Comparison of ENCODE assay signal across 9 mouse cellular contexts in genomic region chr6:29023206-29023967, GRCm38 (mm10). TPM values are rescaled to one million over a fixed set of nuclear protein-coding genes. Genes with fewer than 3 reads are reported as not detected.
DNase-seq lines count a peak whose midpoint lies in the region; ATAC-seq lines count a peak whose summit lies in the region.
"Had no signal": no experiment of that assay in that cellular context is flagged by ENCODE, and none has a peak within 500 bp of the region (broad histone marks: within the 10 kb centered on the region; RNA-seq: fewer than 3 reads in every experiment).

No protein-coding gene starts in this region.

- peaks cover 38% of the 10 kb centered on the region for H3K27me3 ChIP-seq in forebrain, embryonic 13.5 days
- peaks cover 4% of the 10 kb centered on the region; the same call in 1 of the 2 replicates for H3K27me3 ChIP-seq in hindbrain, embryonic 16.5 days (replicated peaks; ENCODE audit: control insufficient read depth, insufficient read depth, low read length)

- H3K36me3 ChIP-seq in forebrain, embryonic 13.5 days (ENCODE audit: poor library complexity, severe bottlenecking): no peaks in the 10 kb centered on the region
- H3K36me3 ChIP-seq in hindbrain, embryonic 16.5 days (ENCODE audit: control insufficient read depth, insufficient read depth, low read length): no peaks in the 10 kb centered on the region

- peak overlapping the region; percentile 43; the same call in 1 of the 2 replicates for H3K4me2 ChIP-seq in forebrain, embryonic 13.5 days
- peak overlapping the region; percentile 29; the same call in 1 of the 2 replicates for H3K4me2 ChIP-seq in hindbrain, embryonic 16.5 days (ENCODE audit: low read length)

- no peak overlapping the region for H3K27ac ChIP-seq in forebrain, embryonic 13.5 days
- H3K27ac ChIP-seq in hindbrain, embryonic 16.5 days (ENCODE audit: low read depth, low read length): no peak overlapping the region
- H3K27ac ChIP-seq: macrophage had no signal

- no peak overlapping the region for H3K4me3 ChIP-seq in forebrain, embryonic 13.5 days
- H3K4me3 ChIP-seq in hindbrain, embryonic 16.5 days (ENCODE audit: low read length): no peak overlapping the region

- ATAC-seq in cerebellum, adult (ENCODE audit: insufficient number of reproducible peaks, low FRiP score, low TSS enrichment): peak; percentile 11; the same call in 1 of the 2 replicates
- ATAC-seq in forebrain, embryonic 13.5 days: peak; percentile 52
- ATAC-seq in hindbrain, embryonic 16.5 days: peak; percentile 53

- H3K4me1 ChIP-seq in forebrain, embryonic 13.5 days: peaks cover 8% of the 10 kb centered on the region; the same call in 1 of the 2 replicates
- peaks cover 2% of the 10 kb centered on the region; the same call in 1 of the 2 replicates for H3K4me1 ChIP-seq in hindbrain, embryonic 16.5 days (ENCODE audit: control insufficient read depth, insufficient read depth, low read depth, low read length)

- H3K9ac ChIP-seq in forebrain, embryonic 13.5 days: no peak overlapping the region
- H3K9ac ChIP-seq in hindbrain, embryonic 16.5 days (ENCODE audit: low read depth, low read length): no peak overlapping the region

- WGBS in forebrain, embryonic 13.5 days: 34% methylated on average over 18 of the region's 18 CpGs
- WGBS in hindbrain, embryonic 16.5 days: 38% methylated on average over 18 of the region's 18 CpGs

- peak; percentile 39 for DNase-seq in ovary, postnatal 10 days (ENCODE audit: low spot score)
- no peak for DNase-seq in ovary, adult 18-20 months (ENCODE audit: low spot score)
- DNase-seq in left cerebral cortex, adult 18-20 months (ENCODE audit: low spot score in 2 of 2): peak; percentile 47 to 71
- DNase-seq in mesoderm, embryonic 11.5 days (ENCODE audit: low read depth, low spot score): peak; percentile 78
- peak; percentile 77 for DNase-seq in right cerebral cortex, postnatal 4 days

- no peaks in the 10 kb centered on the region for H3K9me3 ChIP-seq in forebrain, embryonic 13.5 days (replicated peaks)
- no peaks in the 10 kb centered on the region for H3K9me3 ChIP-seq in hindbrain, embryonic 16.5 days (ENCODE audit: control insufficient read depth, low read length)

RNA-seq across cellular contexts. Expression of gene Lep, which starts 36.6 kb away (rescaled TPM):
- polyA plus RNA-seq in forebrain, embryonic 13.5 days (2015; fragmentation: Nextera tagmentation; extraction: Ambion mirVana): not detected in 2 replicates
- polyA plus RNA-seq in hindbrain, embryonic 16.5 days (2015; fragmentation: Nextera tagmentation; extraction: Ambion mirVana): not detected in 2 replicates
- not detected for total RNA-seq in left cerebral cortex, adult 18-20 months (2021)
- polyA plus RNA-seq: macrophage had no signal
